Mouse (Mus musculus) brain, embryonic 18.5 days (tissue): ENCODE data around the gene Car4.

ENCODE experiments used
- DNase-seq: peaks from one replicate; pipeline ENCODE4 v3.0.0-alpha.2; 2012; ENCODE audit warnings: low read depth, low spot score

Car4 gene

DNA sequence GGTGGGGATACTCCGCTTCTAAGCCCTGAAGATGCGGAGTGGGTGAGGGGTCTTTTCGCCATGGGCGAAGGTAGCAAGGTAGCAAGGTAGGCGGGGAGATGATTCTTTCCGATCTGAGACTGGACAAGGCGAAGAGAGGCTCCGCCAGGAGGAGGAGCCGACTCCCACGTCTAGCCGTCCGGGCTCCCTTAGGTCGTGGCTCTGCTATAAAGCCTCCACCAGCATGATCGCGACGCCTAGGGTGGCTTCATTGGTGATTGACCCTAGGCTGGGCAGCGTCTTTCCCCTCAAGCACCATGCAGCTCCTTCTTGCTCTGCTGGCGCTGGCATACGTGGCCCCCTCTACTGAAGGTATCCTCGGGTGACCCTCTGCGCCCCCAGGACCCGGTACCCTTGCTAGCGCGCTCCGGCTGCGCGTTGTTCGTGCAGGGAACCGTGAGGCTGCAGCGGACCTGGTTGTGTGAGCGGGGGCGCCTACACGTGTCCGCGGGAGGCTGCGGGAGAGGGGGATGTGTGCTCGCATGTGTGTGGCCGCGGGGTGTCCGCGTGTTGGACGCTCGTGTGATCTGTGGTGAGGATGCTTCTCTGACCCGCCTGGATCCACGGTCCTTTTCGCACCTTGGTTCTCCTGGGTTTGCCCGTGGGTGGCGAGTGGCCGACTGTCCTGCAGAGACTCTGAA lies at the start of gene Car4:
Gene Car4, plus strand, starts transcription at position 196 of the 680 bp plus-strand sequence.
- no peak for DNase-seq

DNA sequence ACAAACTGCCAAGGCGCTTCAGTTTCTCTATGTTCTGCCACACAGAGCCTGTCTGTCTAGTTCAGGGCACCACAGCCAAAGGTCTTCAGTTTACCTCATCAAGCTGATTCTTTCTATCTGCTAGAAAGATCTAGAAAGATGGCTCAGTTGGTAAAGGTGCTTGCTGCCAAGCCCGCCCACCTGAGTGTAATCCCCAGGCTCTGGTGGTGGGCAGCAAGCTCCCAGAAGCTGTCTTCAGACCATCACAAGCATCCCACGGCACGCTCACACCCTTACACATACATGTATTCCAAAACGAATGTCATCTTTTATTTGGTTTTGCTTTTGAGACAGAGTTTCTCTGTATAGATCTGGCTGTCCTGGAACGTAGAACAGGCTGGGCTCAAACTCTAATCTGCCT lies 49.1 kb upstream of the Car4 start:
- no peak for DNase-seq

DNA sequence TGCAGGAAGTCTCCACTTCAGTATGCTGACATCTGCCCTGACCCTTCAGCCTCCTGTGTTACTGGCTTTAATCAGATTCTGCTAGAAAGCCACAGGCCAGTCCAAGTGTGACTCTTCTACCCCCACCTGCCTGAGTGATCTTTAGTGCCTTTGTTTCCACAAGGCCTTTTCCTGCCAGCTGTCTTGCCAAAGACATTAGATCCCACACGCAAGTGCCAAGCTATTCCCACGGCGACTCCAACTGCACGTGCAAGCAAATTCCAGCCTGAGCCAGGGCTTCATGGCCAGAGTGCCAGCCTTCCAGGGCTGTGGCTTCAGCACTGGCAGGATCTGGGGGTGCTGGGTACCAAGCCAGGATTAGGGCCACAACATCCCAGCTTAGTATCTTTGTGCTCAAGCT lies 47.2 kb upstream of the Car4 start:
- no peak for DNase-seq

DNA sequence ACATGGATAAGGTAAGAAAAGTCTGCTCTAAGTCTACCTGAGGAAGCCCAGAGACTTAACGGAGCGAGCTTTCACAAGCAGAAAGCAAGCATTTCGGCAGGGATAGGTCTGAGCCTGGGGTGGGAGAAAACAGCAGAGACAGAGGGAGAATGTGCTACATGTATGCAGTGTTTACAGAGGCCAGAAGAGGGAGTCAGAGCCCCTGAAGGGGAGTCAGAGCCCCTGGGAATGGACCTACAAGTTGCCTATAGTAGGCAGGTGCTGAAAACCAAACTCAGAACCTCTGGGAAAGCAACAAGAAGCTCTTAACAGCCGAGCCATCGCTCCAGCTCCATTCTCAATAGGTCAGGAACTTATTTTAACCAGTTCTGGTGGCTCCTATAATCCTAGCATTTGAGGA lies 42.9 kb upstream of the Car4 start:
- no peak for DNase-seq

DNA sequence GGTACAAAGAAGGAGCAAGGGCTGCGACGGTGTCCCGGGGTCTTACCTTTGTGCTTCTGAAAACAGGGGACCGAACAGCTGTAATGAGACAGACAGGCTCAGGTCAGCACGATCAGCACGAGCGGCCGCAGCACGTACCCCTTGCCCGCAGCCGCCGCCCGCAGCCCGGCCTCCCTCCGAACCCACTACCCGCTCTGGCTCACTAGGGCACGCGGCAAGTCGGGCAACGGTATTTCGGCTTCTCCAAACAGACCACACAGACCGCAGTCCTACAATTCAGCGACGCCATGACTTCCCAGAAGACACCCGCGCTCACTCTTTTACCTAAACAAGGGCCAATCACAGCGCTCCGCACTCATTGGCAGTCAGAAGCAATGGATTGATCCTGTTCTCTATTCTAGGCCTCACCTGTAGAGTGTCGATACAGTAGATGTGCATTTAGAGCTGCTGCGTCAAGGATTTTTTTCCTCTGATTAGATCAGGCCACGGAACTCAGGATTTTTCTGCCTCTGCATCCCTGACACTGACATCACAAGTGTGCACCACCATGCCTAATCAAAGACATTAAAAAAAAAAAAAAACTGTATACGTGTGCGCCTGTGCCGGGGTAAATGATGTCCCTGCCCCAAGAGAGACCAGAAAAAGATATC lies 41.4 kb upstream of the Car4 start, which contains the start of gene Znhit3:
Gene Znhit3, minus strand, starts transcription at position 314 of the 650 bp plus-strand sequence.
- peak; percentile 91 for DNase-seq

DNA sequence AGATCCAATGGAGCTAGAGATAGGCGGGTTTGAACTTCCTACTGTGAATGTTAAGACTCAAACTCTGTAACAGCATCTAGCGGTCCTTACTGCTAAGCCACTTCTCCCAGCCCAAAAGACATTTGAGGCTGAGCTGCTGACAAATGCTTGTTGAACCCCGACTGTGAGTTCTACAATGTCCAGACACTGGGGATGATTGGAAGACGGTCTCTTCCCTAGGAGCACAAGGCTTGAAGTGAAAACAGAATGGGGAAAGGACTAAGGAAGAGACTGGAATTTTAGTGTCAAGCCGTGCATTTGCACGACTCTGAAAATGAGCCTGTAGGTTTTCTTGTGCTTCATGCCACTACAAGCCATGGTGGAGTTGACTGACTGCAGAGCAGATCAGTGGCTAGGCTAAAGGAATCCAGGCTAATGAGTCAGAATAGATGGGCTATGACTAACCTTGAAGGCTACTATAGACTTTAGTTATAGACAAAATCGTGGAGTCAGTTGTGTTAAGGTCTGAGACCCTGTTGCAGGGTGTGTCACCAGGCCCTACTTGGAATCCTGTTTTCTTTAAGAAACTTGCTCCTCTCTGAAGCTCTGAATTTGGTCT lies 40.8 kb upstream of the Car4 start:
- no peak for DNase-seq

DNA sequence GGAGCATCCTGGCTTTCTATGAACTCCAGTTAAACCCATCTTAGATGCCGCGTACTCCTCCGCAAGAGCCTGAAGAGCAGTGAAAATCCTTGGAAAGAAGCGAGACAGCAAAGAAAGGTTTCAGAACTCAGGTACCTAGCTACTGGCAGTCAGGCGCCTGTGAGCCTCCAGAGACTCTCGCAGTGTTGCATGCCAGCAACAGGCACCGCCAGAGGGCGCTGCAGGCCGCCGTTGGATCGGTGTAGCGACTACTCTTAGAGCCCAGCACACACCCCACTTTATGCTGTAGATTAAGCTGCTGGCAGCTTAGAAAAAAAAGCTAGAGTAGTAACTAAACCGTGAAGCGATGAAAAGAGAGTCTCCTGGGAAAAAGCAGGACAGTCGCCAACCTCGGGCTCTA lies 39.2 kb upstream of the Car4 start:
- peak; percentile 46 for DNase-seq

DNA sequence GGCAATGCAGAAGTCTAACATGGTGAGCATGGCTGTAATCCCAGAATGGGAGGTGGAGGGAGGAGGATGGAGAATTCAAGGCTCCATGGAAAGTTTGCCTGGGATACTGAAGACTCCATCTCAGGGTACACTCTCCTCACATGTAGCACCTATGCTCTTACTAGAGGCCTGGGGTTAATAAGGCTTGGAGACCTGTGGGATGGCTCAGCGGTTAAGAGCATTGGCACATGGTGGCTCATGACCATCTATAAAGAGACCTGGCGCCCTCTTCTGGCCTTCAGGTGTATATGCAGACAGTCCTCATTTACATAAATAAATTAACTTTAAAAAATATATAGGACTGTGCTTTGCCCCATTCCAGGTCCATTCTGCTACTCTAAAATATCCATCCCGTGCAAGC lies 38.3 kb upstream of the Car4 start:
- DNase-seq: no peak

DNA sequence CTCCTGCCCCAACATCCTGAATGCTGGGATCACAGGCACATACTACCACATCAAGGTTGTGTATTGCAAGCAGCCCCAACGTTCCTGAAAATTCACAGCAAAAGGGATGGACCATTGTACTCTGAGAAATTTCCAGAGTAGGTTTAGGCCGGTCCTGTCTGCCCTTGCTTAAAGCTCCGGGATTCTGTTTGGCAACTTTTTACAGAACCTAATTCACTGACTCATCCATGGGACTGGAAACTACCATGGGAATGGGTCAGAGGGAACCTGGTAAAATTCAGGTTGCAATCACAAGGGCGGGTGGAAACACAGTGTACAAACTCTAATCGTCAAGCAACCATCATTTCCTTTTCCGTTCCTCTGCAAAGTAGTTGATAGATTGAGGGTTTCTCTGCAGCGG lies 37.6 kb upstream of the Car4 start:
- DNase-seq: no peak

DNA sequence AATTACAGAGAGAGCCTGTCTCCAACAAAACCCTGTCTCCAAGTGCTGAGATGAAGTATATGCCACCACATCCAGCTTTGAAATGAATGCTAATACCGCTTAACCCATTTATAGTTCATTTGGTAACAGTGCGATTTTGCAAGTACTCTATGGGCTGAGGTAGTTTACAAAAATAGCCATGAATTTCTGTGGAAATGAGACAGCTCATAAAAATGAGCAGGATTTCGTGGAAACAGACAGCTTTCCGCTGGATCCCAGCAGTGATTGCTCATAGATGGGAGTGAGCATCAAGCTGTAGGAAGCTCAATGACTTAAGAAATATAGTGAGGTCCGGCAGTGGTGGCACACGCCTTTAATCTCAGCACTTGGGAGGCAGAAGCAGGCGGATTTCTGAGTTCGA lies 36.6 kb upstream of the Car4 start:
- DNase-seq: no peak

DNA sequence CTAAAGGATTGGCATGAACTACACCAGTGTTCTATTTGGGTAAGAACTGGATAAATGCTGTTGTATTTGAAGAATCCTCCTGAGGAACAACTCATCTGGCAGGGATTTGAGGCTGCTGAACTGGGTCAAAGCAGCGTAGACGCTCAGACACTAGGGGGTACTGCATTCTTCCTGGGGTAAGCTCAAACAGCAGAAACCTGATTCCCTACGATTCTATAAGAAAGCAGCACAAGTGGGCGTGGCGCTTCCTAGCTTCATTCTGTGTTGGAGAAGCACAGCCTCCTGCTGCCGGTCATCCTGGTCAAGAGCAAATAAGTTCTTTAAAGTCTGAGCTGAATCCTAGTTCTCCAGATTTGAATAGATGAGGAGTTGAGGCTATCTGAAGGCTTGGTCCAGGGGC lies 25.3 kb upstream of the Car4 start:
- DNase-seq: no peak

DNA sequence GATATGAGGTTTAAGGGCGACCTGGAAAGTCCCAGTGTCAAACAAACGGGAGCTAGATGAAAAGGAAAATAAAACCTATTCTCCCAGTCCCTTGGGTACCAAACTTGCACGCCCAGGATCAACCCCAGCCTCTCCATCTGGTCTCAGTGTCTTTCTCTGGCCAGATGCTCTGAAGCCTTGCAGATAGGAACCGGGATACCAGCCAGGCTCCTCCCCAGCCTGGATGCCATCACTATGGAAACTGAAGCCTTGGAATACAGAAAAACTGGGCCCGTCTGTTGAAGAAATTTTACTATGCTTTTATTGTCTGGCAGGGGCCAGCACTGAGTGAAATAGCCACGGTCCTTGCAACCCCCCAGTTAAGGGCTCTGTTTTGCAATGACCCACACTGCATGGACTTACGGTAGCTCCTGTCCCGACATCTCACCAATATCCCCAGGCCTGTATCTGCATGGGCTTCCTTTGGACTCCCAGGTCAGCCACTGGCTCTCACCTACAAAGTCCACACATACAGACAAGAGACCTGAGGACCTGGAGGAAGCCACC lies 18.0 kb upstream of the Car4 start:
- DNase-seq: peak; percentile 63

DNA sequence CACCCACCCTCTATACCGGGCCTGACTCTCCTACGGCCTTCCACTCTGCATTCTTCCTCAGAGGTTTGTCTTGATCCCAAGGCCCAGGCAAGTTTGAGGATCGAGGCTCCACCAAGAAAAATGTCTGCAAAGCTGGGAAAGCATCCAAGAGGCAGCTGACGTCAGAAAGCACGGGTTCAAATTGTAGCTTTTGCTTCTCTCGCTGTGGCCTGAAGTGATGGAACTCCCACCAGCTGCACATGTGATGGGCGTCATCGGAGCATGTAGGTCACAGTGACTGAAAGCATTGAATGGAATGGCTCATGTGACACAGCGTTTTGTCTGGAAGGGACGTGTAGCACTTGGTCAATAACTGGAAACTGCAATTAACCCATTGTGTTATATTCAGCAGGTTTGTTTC lies 17.4 kb upstream of the Car4 start:
- DNase-seq: no peak

DNA sequence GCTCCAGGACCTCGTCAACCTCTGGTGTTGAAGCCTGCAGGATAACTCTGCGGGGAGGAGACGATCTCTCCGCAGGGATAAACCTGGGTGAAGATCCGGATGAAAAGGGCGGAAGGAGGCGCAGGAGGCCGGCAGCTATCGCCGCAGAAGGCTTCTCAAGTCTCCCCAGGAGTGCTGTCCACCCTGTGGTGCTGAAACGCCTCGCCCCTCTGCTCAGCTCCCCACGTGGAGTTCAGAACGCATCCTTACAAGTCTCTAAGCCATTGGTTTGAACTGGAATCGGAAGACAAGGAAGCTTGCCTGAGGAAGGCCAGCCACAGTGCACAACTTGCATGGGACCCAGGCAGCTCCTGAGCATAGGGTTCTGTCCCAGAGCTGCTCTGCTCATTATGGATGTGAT lies 13.6 kb upstream of the Car4 start:
- DNase-seq: no peak

DNA sequence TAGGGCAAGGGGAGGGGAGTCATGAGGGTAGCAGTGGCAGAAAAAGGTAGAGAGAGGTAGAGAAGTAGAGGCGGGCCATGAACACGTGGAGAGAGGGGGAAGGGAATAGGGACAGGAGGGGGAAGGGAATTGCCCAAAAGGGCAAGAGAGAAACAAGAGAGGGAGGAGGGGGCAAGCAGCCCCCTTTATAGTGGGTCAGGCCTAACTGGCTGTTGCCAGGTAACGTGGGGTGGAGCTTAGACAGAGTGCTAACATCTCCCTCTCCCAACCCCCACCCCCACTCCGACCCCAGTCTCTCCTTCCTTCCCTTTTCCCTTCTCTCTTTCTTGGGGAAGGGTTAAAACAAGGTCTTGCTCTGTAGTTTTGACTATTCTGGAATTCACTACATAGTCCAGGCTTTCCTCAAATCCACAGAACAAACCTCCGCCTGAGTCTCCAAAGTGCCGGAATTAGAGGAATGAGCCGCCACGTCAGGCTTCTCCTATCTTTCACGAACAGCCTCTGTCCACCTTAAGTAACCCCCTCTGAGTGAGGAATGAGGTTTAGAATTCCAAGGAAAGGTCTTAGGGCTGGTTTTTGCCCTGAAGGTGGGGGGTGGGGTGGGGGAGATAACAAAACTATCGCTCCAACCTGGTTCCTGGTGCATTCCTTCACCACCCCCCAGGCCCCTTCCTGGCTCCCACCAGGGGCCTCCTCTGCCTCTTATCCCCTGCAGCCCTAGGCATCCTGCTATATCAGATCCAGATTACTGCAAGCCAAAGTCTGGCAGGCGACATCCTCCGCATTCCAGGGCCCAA lies 12.7 kb upstream of the Car4 start:
- DNase-seq: no peak

DNA sequence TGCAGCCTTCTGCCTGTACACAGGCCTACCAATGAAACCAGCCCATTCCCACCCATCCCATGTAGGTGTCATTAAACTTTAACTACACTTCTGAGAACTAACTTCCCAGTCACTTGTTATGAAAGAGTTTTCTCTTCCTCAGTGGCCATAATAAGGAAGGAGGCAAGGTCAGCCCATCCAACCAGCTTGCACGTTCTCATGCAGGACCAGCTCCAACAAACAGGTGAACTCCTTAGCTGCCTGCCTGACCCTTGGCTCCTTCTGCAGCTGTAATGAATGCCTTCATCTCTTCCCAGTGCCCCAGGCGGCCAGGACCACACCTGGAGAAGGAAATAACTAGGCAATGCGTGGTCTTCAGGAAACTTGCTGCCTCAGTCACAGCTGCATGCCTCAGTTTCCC lies 11.7 kb upstream of the Car4 start:
- no peak for DNase-seq

DNA sequence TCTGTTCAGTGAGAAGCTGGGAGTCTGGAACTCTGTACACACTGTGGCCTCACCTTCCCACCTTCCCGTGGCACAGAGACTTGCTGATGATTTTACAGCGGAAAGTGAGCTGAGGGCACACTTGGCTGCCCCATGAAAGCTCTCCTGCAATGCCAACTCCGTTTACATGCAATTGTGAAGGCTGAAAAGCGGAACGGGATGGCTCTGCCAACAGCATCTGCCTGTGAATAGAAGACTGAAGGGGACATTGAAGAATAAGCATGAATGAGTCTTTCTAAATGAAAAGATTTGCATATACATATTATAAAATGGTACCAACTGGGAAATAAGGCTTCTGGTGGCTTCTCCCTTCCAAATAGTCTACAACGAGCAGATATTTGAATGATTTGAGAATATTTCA lies 10.4 kb upstream of the Car4 start:
- DNase-seq: no peak

DNA sequence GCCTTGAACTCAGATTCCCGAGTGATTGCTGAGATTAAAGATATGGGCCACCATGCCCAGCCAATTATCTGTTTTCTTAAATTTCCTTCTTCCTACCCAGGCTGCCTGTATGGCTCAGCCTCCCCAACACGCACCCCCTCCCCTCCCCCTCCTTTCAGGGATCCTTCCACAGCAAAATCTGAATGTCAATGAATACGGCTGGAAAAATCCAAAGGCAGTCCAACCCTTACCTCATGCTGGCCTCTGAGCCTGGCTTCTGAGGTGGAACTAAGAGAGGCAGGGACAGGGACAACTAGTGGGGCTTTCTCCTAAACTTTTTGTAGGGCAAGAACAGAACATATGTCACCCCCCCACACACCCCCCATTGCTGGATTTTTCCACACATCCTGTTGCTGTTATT lies 9.5 kb upstream of the Car4 start:
- no peak for DNase-seq

DNA sequence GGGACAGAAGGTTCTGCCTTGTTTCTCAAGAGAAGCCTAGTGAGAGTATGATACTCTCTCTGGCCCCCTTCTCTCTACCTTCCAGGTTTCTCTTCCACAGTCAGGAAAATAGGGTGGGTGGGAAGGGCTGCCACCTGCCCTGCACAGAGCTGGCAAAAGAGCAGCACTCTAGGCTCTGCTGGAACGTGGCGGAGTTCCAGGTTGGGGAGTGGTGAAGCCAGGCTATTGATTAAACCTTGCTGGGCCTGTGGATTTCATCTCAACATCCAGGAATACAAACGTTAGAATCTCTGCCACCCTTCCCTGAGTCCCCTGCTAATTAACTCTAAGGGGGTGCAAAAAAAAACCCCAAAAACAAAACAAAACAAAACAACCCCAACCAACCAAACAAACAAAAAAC lies 9.1 kb upstream of the Car4 start:
- DNase-seq: no peak

DNA sequence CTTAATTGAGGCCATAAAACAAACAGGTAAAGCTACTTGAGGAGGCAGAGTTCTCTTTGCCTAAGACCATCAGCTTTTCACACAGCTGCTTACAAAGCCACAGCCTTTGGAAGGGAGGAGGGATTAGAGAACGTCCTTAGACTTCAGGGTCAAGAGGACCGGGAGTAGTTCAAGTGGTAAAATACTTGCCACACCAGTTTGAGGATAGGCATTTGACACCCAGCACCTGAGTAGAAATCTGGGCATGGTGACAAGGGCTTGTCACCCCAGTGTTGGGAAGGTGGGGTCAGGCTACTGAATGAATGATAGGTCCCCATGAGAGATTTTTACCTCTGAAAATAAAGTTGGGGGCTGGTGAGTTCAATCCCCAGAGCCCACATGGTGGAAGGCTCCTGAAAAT lies 5.0 kb upstream of the Car4 start:
- no peak for DNase-seq

DNA sequence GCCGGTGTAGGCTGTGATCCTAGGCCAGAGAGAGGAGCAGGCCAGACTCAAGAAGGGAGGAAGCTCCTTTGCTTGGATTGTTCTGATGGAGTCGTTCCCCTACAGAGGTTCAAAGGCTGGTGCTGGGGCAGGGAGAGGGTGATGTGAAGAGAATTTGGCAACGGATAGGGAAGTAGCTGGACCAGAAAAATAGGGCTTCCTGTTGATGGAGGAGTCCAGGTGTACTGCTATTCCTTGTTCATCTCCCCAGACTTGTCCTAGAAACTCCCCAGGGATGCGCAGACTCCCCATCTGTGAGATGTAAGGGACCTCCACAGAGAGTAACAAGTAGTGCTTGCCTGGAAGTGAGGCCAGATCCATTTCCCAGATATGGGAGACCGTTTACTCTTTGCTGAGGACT lies 1.2 kb upstream of the Car4 start:
- no peak for DNase-seq

DNA sequence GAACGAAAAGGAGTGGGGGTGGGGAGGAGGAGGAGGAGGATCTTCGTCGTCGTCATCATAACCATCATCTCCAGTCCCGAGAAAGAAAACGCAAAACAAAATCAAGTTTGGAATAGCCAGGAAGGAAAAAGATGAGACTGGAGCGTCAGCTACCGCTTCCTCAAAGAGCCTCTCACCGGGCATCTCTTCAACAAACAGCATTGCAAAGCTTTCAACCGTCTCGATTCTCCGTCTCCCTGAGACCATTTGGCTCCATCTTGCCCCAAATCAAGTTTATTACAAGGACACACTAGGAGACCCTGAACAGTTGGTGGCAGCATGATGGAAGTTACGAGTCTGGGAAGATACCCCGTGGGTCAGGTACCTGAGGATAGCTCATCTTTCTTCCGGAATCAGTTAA lies 415 bp upstream of the Car4 start:
- no peak for DNase-seq
